Mouse (Mus musculus): ENCODE results near the gene Zfp981. TPM values are rescaled to one million over a fixed set of nuclear protein-coding genes. Genes with fewer than 3 reads are reported as not detected.
A peak's percentile ranks its signal among the peaks of the same experiment; 100 is the strongest.
"Not testable (repeated sequence)": the region's sequence is repeated elsewhere in the genome, so short reads cannot be mapped to it uniquely, and the experiment has no call there.

The Zfp981 gene
- polyA plus RNA-seq, 1 experiment from 2014 or later: not detected

DNA sequence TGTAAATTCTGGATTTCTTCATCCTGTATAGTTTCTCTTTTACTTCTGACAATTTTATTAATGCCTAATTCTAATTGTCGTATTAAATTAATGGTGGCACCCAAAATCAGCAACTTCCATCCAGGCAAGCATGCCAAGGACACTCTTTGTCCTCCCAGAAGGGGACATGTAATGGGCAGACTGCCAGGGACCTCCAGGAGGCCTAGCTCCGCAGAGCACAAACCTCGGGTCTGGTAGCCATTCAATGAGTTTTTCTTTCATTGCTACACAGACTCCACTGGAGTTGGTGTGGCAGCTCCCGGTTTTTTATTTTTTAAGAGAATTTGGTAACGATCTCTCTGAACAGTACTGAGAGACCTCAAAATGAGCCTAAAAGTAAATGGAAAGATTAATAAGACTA lies 41.1 kb upstream of the Zfp981 start:
- not testable (repeated sequence) for H3K4me1 ChIP-seq (ENCODE audit: control insufficient read depth, insufficient read depth, low read length); H3K27ac ChIP-seq (replicated peaks; ENCODE audit: low read depth, low read length); DNase-seq (ENCODE audit: low spot score); H3K36me3 ChIP-seq (ENCODE audit: control insufficient read depth, insufficient read depth, low read length); ATAC-seq (ENCODE audit: low read depth); H3K27me3 ChIP-seq (replicated peaks; ENCODE audit: control insufficient read depth, insufficient read depth, low read length); H3K4me2 ChIP-seq (ENCODE audit: low read depth, low read length); H3K9ac ChIP-seq (ENCODE audit: low read depth, low read length); H3K4me3 ChIP-seq (ENCODE audit: low read depth, low read length)
- H3K9me3 ChIP-seq (ENCODE audit: control insufficient read depth, low read length): peaks cover 62% of the 10 kb centered on the region
- 81% methylated on average over 5 of the region's 5 CpGs for WGBS

DNA sequence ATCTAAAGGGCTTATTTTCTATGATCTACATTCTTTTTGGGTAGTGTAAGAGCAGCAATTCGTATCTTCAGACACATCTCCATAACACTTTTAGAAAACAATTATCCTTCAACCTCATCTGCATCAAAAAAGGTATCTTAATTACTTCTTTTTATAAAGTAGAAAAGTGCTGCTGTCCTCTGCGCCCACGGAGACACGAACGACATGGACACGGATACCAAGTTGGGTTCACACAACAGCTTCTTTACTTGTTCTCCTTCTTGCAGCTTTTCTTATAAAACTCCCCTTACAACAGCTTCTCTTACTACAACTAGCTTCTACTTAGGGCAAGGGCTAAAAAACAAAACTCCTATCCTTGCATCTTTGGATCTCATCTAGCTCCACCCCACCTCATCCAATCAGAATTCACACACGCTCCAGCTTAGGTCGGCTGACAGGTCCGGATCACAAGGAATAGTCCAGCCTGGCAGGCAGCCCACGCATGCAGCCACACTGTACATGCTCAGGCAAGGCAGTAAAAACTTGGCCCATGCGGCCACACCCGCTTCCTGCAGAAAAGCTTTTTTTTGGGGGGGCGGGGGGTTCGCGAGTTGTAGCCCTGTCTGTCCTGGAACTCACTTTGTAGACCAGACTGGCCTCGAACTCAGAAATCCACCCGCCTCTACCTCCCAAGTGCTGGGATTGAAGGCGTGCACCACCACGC lies 38.0 kb upstream of the Zfp981 start:
- peaks cover 35% of the 10 kb centered on the region for H3K9me3 ChIP-seq (ENCODE audit: control insufficient read depth, low read length)
- H3K9ac ChIP-seq (ENCODE audit: low read depth, low read length); H3K27ac ChIP-seq (replicated peaks; ENCODE audit: low read depth, low read length); H3K4me2 ChIP-seq (ENCODE audit: low read depth, low read length); H3K36me3 ChIP-seq (ENCODE audit: control insufficient read depth, insufficient read depth, low read length); ATAC-seq (ENCODE audit: low read depth); H3K4me3 ChIP-seq (ENCODE audit: low read depth, low read length); H3K4me1 ChIP-seq (ENCODE audit: control insufficient read depth, insufficient read depth, low read length); H3K27me3 ChIP-seq (replicated peaks; ENCODE audit: control insufficient read depth, insufficient read depth, low read length); DNase-seq (ENCODE audit: low spot score): not testable (repeated sequence)
- WGBS: 88% methylated on average over 16 of the region's 19 CpGs

DNA sequence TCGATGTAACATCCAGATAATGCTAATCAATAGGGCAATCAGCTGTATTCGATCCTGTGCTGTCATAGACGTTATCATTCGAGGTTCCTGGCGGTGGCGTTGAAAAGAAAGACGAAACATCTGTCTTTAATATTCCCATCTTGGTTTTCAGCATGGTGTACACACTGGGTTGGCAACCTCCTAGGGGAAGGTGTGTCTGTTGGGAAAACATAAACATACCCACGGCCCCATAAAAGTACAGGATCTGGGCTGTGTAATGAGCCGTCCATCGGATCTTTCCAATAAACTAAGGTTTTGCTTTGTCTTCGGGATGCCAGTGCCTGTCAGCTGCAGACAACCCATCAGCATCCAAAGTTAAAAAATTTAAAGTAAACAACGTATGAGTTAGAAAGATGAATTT lies 31.8 kb upstream of the Zfp981 start:
- H3K27me3 ChIP-seq (replicated peaks; ENCODE audit: control insufficient read depth, insufficient read depth, low read length); H3K4me3 ChIP-seq (ENCODE audit: low read depth, low read length); H3K36me3 ChIP-seq (ENCODE audit: control insufficient read depth, insufficient read depth, low read length); DNase-seq (ENCODE audit: low spot score); ATAC-seq (ENCODE audit: low read depth); H3K9ac ChIP-seq (ENCODE audit: low read depth, low read length); H3K4me1 ChIP-seq (ENCODE audit: control insufficient read depth, insufficient read depth, low read length); H3K4me2 ChIP-seq (ENCODE audit: low read depth, low read length); H3K27ac ChIP-seq (replicated peaks; ENCODE audit: low read depth, low read length): not testable (repeated sequence)
- WGBS: 91% methylated on average over 9 of the region's 12 CpGs
- peaks cover 25% of the 10 kb centered on the region for H3K9me3 ChIP-seq (ENCODE audit: control insufficient read depth, low read length)

DNA sequence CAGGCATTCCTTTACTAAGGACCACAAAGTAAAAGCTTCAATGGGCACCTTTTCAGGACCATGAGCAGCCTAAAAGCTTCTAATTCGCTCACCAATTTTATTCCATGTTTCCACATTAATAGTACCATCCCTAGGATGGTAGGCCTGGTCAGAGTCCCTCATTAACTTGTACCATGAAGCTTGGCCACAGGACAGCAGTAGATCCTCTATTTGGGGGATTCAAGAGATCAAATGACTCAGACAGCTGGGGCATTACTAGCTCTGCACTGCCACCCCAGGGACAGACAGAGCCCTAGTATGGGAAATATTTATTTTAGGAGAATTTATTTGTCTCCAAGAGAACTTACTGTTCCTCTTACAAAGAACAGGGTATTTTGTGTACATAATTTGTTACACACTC lies 27.6 kb upstream of the Zfp981 start:
- H3K27ac ChIP-seq (replicated peaks; ENCODE audit: low read depth, low read length); H3K4me3 ChIP-seq (ENCODE audit: low read depth, low read length); ATAC-seq (ENCODE audit: low read depth); H3K36me3 ChIP-seq (ENCODE audit: control insufficient read depth, insufficient read depth, low read length); H3K4me1 ChIP-seq (ENCODE audit: control insufficient read depth, insufficient read depth, low read length); H3K9ac ChIP-seq (ENCODE audit: low read depth, low read length); H3K4me2 ChIP-seq (ENCODE audit: low read depth, low read length); H3K27me3 ChIP-seq (replicated peaks; ENCODE audit: control insufficient read depth, insufficient read depth, low read length); DNase-seq (ENCODE audit: low spot score): not testable (repeated sequence)
- no CpG with 5 or more reads among the region's 1 CpGs for WGBS
- peaks cover 47% of the 10 kb centered on the region for H3K9me3 ChIP-seq (ENCODE audit: control insufficient read depth, low read length)

DNA sequence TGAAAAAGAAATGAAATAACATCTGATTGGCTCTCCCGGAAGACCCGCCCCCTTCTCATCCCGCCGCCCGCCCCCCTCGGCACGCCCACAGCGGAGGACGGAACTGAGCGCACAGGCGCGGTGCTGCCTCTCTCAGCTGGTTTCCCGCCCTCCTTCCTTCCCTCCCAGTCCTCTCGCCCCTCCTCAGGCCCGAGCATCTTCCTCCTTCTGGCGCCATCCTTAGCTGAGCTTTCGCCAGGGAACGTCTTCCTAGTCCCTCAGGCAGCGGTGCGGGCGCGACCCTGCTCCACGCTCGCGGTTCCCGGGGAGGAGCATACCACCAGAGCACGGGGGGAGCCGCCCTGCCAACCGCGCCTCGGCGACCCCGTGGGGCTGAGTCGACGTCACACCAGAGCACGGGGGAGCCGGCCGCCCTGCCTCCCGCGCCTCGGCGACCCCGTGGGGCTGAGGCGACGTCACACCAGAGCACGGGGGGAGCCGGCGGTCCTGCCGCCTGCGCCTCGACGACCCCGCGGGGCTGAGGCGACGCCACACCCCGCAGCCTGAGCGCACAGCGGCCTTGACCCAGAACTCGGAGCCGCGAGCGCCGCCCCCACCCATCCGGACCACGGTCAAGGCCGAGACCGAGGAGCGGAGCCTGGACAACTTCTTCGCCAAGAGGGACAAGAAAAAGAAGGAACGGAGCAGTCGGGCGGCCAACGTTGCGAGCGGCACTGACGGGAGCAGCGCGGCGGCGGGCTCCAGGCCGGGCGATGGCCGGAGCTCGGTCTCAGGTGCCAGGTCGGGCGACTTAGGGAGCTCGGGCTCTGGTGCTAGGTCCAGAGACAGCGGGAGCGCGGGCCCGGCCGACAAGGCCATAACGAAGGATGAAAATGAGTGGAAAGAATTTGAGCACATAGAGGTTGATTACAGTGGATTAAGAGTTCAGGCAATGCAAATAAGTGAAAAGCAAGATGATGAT lies 26.8 kb upstream of the Zfp981 start:
- WGBS: 64% methylated on average over 51 of the region's 94 CpGs
- H3K4me2 ChIP-seq (ENCODE audit: low read depth, low read length); H3K36me3 ChIP-seq (ENCODE audit: control insufficient read depth, insufficient read depth, low read length); H3K27ac ChIP-seq (replicated peaks; ENCODE audit: low read depth, low read length); H3K9ac ChIP-seq (ENCODE audit: low read depth, low read length); H3K27me3 ChIP-seq (replicated peaks; ENCODE audit: control insufficient read depth, insufficient read depth, low read length); H3K4me1 ChIP-seq (ENCODE audit: control insufficient read depth, insufficient read depth, low read length); DNase-seq (ENCODE audit: low spot score); H3K4me3 ChIP-seq (ENCODE audit: low read depth, low read length): not testable (repeated sequence)
- peak; percentile 79 for ATAC-seq (ENCODE audit: low read depth)
- peaks cover 44% of the 10 kb centered on the region for H3K9me3 ChIP-seq (ENCODE audit: control insufficient read depth, low read length)

DNA sequence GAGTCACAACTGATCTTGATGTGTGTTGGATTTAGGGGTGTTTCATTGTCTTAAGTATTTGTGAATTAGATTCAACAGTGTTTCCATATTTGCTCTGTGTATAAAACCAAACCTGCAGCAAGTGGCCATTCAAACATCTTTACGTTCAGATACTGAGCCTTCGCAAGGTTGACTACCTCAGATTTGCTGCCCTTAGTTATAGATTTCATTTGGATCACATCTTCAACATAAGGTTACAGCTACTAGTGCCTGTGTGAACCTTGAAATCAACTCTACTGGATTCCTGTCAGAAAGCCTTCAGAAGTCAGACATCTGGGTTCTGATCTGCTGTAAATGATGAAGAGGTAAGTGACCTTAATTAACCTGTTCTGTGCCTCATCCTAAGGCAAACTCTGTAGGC lies 25.6 kb upstream of the Zfp981 start:
- not testable (repeated sequence) for H3K4me2 ChIP-seq (ENCODE audit: low read depth, low read length); H3K36me3 ChIP-seq (ENCODE audit: control insufficient read depth, insufficient read depth, low read length); DNase-seq (ENCODE audit: low spot score); H3K9ac ChIP-seq (ENCODE audit: low read depth, low read length); H3K27me3 ChIP-seq (replicated peaks; ENCODE audit: control insufficient read depth, insufficient read depth, low read length); H3K27ac ChIP-seq (replicated peaks; ENCODE audit: low read depth, low read length); H3K4me1 ChIP-seq (ENCODE audit: control insufficient read depth, insufficient read depth, low read length); H3K4me3 ChIP-seq (ENCODE audit: low read depth, low read length); ATAC-seq (ENCODE audit: low read depth)
- 90% methylated on average over 2 of the region's 2 CpGs for WGBS
- H3K9me3 ChIP-seq (ENCODE audit: control insufficient read depth, low read length): peaks cover 49% of the 10 kb centered on the region

DNA sequence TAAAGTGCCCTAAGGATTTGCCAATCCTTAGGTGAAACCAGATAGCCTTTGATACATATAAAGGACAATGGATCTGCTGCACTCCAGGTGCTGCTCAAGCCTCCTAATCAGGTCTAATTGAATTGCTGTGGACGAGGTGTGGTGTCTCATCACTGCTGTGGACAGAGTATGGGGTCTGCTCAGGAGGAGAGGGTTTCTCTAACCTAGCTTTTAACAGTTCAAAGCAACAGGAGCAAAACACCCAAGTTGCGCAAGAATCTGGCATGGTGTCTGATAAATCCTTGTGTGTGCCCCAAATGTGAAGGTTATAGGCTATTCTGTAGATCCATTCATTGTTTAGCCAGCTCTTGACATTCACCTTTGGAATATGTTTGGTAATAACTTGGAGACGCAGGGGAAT lies 24.9 kb upstream of the Zfp981 start:
- not testable (repeated sequence) for H3K4me1 ChIP-seq (ENCODE audit: control insufficient read depth, insufficient read depth, low read length); DNase-seq (ENCODE audit: low spot score); H3K9ac ChIP-seq (ENCODE audit: low read depth, low read length); H3K4me3 ChIP-seq (ENCODE audit: low read depth, low read length); H3K36me3 ChIP-seq (ENCODE audit: control insufficient read depth, insufficient read depth, low read length); H3K27ac ChIP-seq (replicated peaks; ENCODE audit: low read depth, low read length); ATAC-seq (ENCODE audit: low read depth); H3K4me2 ChIP-seq (ENCODE audit: low read depth, low read length); H3K27me3 ChIP-seq (replicated peaks; ENCODE audit: control insufficient read depth, insufficient read depth, low read length)
- WGBS: 75% methylated on average over 3 of the region's 3 CpGs
- H3K9me3 ChIP-seq (ENCODE audit: control insufficient read depth, low read length): peaks cover 55% of the 10 kb centered on the region

DNA sequence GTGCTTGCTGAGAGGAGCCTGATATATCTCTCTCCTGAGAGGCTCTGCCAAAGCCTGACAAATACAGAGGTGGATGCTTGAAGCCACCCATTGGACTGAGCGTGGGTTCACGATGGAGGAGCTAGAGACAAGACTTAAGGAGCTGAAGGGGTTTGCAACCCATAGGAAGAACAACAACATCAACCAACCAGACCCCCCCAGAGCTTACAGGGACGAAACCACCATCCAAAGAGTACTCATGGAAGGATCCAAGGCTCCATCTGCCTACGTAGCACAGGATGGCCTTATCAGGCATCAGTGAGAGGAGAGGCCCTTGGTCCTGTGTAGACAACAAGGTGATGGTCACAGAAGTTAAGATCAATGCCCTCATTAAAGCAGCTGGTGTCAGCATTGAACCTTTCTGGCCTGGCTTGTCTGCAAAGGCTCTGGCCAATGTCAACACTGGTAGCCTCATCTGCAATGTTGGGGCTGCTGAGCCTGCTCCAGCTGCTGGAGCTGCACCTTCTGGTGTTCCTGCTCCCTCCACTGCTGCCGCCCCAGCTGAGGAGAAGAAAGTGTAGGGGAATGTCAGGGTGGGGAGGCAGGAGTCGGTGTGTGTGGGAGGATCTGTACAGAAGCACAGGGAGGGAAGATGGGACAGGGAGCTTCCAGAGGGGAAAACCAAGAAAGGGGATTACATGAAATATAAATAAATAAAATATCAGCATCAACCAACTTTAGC lies 21.3 kb upstream of the Zfp981 start:
- H3K9me3 ChIP-seq (ENCODE audit: control insufficient read depth, low read length): peaks cover 84% of the 10 kb centered on the region
- H3K4me3 ChIP-seq (ENCODE audit: low read depth, low read length); H3K9ac ChIP-seq (ENCODE audit: low read depth, low read length); DNase-seq (ENCODE audit: low spot score); H3K27ac ChIP-seq (replicated peaks; ENCODE audit: low read depth, low read length); H3K4me2 ChIP-seq (ENCODE audit: low read depth, low read length); H3K27me3 ChIP-seq (replicated peaks; ENCODE audit: control insufficient read depth, insufficient read depth, low read length); H3K4me1 ChIP-seq (ENCODE audit: control insufficient read depth, insufficient read depth, low read length); H3K36me3 ChIP-seq (ENCODE audit: control insufficient read depth, insufficient read depth, low read length): not testable (repeated sequence)
- 71% methylated on average over 6 of the region's 6 CpGs for WGBS
- ATAC-seq (ENCODE audit: low read depth): peak; percentile 27; the same call in 1 of the 2 replicates
